Mouse (Mus musculus) forebrain, embryonic 13.5 days (tissue): ENCODE measurements at regions not wholly inside any gene's neighbourhood (a gene's known extent, or its start where the extent isn't known, plus 50 kb on each side); places are given as distances from the start of the nearest gene placed in this dataset.
"Not testable (repeated sequence)": the region's sequence is repeated elsewhere in the genome, so short reads cannot be mapped to it uniquely, and the experiment has no call there.

Experiments
- ATAC-seq: fragments of 200-750 bp; cut with Nextera tagmentation; 2 replicates; pipeline ENCODE4 v1.8.0; 2017
- H3K27ac ChIP-seq: fragments of 300-500 bp; sonication (generic); 2 replicates; pipeline ENCODE4 v1.5.1; 2015; ENCODE audit warnings: inconsistent platforms, mild to moderate bottlenecking, moderate library complexity
- H3K27me3 ChIP-seq: fragments of 300-500 bp; sonication (generic); 2 replicates; pipeline ENCODE4 v1.6.1; 2015; ENCODE audit warnings: mild to moderate bottlenecking, inconsistent platforms
- H3K36me3 ChIP-seq: fragments of 300-500 bp; sonication (generic); 2 replicates; pipeline ENCODE4 v1.6.1; 2015; ENCODE audit warnings: mild to moderate bottlenecking, inconsistent platforms; ENCODE audit not compliant: poor library complexity, severe bottlenecking
- H3K4me1 ChIP-seq: fragments of 300-500 bp; sonication (generic); 2 replicates; pipeline ENCODE4 v1.6.1; 2015; ENCODE audit warnings: inconsistent platforms
- H3K4me2 ChIP-seq: fragments of 300-500 bp; sonication (generic); 2 replicates; pipeline ENCODE4 v1.6.1; 2015; ENCODE audit warnings: inconsistent platforms, mild to moderate bottlenecking, moderate library complexity
- H3K4me3 ChIP-seq: fragments of 300-500 bp; sonication (generic); 2 replicates; pipeline ENCODE4 v1.5.1; 2015; ENCODE audit warnings: mild to moderate bottlenecking, inconsistent platforms
- H3K9ac ChIP-seq: fragments of 300-500 bp; sonication (generic); 2 replicates; pipeline ENCODE4 v1.6.1; 2015; ENCODE audit warnings: mild to moderate bottlenecking, inconsistent platforms
- H3K9me3 ChIP-seq: fragments of 300-500 bp; sonication (generic); replicated peaks from 2 replicates; pipeline ENCODE4 v1.6.1; 2016; ENCODE audit warnings: inconsistent platforms
- WGBS: fragments of 180-500 bp; shearing (Covaris S2); methylation state at CpG from one replicate; pipeline ENCODE4 v1.1.7; 2015; 5-methylcytosine and 5-hydroxymethylcytosine counted together

DNA sequence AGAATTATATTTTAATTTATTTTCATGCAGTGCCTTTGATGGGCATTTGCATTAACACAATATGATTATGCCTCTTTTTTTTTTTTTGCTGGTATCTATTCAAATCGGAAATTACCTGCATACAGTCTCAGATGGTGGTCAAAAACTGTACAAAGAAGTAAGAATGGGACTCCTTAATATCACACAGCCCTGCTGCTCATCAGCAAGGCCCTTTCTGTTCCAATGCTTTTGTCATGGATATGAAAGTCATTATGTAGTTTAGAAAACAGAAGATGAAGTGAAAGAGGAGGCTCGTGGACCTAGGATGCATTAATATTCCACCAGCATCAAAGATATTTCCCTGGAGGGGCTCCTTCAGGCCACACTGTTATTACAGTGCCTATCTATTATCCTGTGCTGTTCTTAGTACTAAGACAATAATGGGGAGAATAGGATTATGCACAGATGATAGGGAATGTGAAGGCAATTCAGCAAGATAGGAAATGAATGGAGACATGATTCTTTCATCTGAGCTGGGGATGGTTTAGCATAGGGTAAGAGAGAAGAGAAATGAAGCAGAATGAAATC, 687.7 kb upstream of the Ptbp2 start:
- peak; percentile 68; the same call in 1 of the 2 replicates for ATAC-seq
- Histone ChIP-seq H3K9ac (no peak overlapping the region), H3K4me2 (no peak overlapping the region), H3K27me3 (no peaks in the 10 kb centered on the region), H3K27ac (no peak overlapping the region), H3K4me3 (no peak overlapping the region), H3K36me3 (no peaks in the 10 kb centered on the region), H3K4me1 (peaks cover 19% of the 10 kb centered on the region), H3K9me3 (no peaks in the 10 kb centered on the region)
- 25% methylated on average over 2 of the region's 2 CpGs for WGBS

DNA sequence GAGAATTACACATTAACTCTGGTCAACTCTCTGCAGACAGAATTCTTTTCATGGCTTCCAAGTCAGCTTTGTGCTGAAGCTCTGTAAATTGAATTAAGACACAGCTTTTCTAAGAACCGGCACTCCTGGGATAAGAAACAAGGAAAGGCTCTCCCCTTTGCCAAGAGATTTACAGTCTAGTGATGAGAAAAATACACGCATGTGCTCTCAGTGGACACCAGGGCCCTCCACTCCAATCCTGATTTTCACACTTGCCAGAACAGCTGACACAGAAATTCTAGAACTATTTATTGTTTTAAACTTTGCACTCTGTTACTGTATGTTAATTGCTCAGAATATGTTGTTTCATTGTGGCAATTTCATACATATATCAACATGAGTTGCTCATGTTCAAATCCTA, 684.6 kb upstream of the Ptbp2 start:
- no peak overlapping the region for H3K4me3 ChIP-seq
- 82% methylated on average over 2 of the region's 2 CpGs for WGBS
- H3K27ac ChIP-seq, result no peak overlapping the region
- H3K9me3 ChIP-seq, result no peaks in the 10 kb centered on the region
- H3K9ac ChIP-seq, result no peak overlapping the region
- H3K4me2 ChIP-seq, result no peak overlapping the region
- H3K27me3 ChIP-seq, result no peaks in the 10 kb centered on the region
- peaks cover 19% of the 10 kb centered on the region for H3K4me1 ChIP-seq
- no peak for ATAC-seq
- no peaks in the 10 kb centered on the region for H3K36me3 ChIP-seq

DNA sequence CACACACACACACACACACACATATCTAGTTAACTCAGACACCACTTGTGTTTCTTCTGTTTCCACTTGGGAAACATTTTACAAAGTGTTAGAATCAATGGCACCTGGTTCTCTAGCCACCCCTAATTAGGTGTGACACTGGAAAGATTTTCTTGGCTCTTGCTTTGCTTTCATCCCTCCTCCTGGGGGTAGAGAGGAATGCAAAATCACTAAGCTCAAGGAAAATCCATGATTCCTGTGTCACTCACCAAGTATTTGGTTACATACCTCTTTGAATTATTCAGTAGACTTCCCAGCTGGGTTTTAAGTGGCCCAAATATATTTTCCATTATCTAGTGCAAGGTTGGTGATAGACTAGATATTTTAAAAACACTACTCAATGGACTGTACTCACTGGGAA, 676.5 kb upstream of the Ptbp2 start:
- Histone ChIP-seq H3K4me3 (no peak overlapping the region), H3K4me2 (no peak overlapping the region), H3K9me3 (no peaks in the 10 kb centered on the region), H3K36me3 (no peaks in the 10 kb centered on the region), H3K27ac (no peak overlapping the region), H3K9ac (no peak overlapping the region), H3K27me3 (no peaks in the 10 kb centered on the region), H3K4me1 (no peaks in the 10 kb centered on the region)
- no peak for ATAC-seq

GRCm38 (mm10) chr3:120457912-120458311, 673.6 kb upstream of the Ptbp2 start:
- H3K4me2 ChIP-seq, result no peak overlapping the region
- H3K27me3 ChIP-seq, result no peaks in the 10 kb centered on the region
- H3K36me3 ChIP-seq, result no peaks in the 10 kb centered on the region
- no peak for ATAC-seq
- H3K9ac ChIP-seq, result no peak overlapping the region
- WGBS, result 93% methylated on average over 7 of the region's 7 CpGs
- H3K27ac ChIP-seq, result no peak overlapping the region
- no peak overlapping the region for H3K4me3 ChIP-seq
- H3K9me3 ChIP-seq, result no peaks in the 10 kb centered on the region
- H3K4me1 ChIP-seq, result no peaks in the 10 kb centered on the region

GRCm38 (mm10) chr3:120441127-120441526, 656.9 kb upstream of the Ptbp2 start:
- Histone ChIP-seq H3K9ac (no peak overlapping the region), H3K4me1 (no peaks in the 10 kb centered on the region), H3K27ac (no peak overlapping the region), H3K36me3 (no peaks in the 10 kb centered on the region), H3K9me3 (no peaks in the 10 kb centered on the region), H3K4me2 (no peak overlapping the region), H3K27me3 (no peaks in the 10 kb centered on the region), H3K4me3 (no peak overlapping the region)
- 83% methylated on average over 4 of the region's 4 CpGs for WGBS
- no peak for ATAC-seq

GRCm38 (mm10) chr3:120430285-120430684, 646.0 kb upstream of the Ptbp2 start:
- no peak overlapping the region for H3K27ac ChIP-seq
- H3K9ac ChIP-seq, result no peak overlapping the region
- no peaks in the 10 kb centered on the region for H3K27me3 ChIP-seq
- H3K36me3 ChIP-seq, result no peaks in the 10 kb centered on the region
- no peak overlapping the region for H3K4me2 ChIP-seq
- WGBS, result 92% methylated on average over 2 of the region's 2 CpGs
- no peak overlapping the region for H3K4me3 ChIP-seq
- ATAC-seq, result no peak
- H3K9me3 ChIP-seq, result no peaks in the 10 kb centered on the region
- no peaks in the 10 kb centered on the region for H3K4me1 ChIP-seq

DNA sequence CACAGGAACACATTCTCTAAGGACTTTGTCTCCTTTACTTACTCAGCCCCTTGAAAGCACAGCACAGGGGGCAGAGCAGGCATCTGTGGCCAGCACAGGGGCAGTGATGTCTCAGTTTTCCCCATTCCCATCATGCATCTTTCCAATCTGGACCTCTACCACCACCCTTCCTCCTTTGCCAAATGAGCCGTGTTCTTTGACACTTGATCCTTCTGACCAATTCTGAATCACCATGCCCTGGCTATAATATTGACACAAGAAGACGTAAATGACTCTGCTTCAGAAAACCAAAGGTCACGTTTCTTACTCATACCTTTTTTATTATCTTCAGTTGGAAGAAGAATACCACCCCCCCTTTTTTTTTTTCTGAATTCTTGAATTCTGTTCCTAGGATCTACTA, 632.4 kb upstream of the Ptbp2 start:
- no peak for ATAC-seq
- Histone ChIP-seq H3K27ac (no peak overlapping the region), H3K9ac (no peak overlapping the region), H3K4me2 (no peak overlapping the region), H3K4me3 (no peak overlapping the region), H3K9me3 (no peaks in the 10 kb centered on the region), H3K27me3 (no peaks in the 10 kb centered on the region), H3K36me3 (no peaks in the 10 kb centered on the region), H3K4me1 (no peaks in the 10 kb centered on the region)
- WGBS, result 85% methylated on average over 3 of the region's 3 CpGs

- Histone ChIP-seq H3K36me3 (no peaks in the 10 kb centered on the region), H3K27me3 (no peaks in the 10 kb centered on the region), H3K9ac (no peak overlapping the region), H3K4me1 (no peaks in the 10 kb centered on the region), H3K27ac (no peak overlapping the region), H3K9me3 (no peaks in the 10 kb centered on the region), H3K4me3 (no peak overlapping the region), H3K4me2 (no peak overlapping the region)
- ATAC-seq, result no peak
- 35% methylated on average over 6 of the region's 6 CpGs for WGBS
These were observed 591.5 kb upstream of the Ptbp2 start for GRCm38 (mm10) chr3:120375688-120376289.

DNA sequence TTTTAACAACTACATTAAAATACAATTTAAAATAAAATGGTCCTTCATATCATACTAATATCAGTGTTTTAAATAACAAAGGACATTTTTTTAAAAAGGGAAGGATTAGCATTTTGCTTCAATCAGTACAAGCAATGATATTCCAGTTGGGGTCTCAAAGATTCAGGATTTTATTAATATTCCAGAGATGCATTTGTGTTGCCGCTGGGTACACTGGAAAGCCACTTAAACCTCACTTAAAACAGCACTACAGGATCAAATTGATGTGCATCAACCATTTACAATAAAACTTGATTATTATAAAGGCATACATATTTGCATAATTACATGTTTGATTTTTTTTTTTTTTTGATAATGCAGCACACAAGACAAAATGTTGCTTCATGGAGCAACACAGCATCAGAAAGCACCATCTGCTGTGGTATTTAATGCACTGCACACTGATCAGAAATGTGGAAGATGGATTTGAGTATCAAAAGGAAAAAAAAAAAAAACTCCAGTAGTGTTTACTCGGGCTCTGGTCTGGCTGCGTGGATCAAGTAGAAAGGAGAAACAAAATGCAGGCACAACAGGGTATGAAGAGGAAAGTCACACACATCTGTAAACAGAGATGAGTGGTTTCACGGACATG, 558.6 kb upstream of the Ptbp2 start:
- ATAC-seq, result peak; percentile 73
- Histone ChIP-seq H3K4me1 (peaks cover 7% of the 10 kb centered on the region), H3K4me3 (no peak overlapping the region), H3K36me3 (no peaks in the 10 kb centered on the region), H3K4me2 (no peak overlapping the region), H3K9ac (no peak overlapping the region), H3K27ac (peak overlapping the region; percentile 48; the same call in 1 of the 2 replicates), H3K9me3 (no peaks in the 10 kb centered on the region), H3K27me3 (no peaks in the 10 kb centered on the region)
- 36% methylated on average over 4 of the region's 4 CpGs for WGBS

DNA sequence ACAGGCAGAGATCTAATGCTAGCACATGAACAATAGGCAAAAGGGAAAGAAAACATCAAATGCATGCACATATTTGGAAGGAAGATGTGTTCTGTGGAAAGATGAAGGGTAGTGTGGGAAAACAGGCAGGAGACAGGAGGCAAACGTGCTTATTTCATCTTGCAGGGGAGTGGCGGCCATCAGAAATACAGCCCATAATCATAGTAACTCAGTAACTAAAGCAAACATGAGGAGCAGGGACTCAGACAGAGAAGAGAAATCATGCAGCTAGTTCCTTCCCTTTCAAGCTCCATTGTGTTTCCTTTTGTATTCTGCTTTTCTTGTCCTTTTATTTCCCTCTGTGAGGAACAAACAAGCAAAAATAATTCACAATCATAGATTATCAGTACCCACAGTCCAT, 557.6 kb upstream of the Ptbp2 start:
- Histone ChIP-seq H3K9me3 (no peaks in the 10 kb centered on the region), H3K36me3 (no peaks in the 10 kb centered on the region), H3K4me3 (no peak overlapping the region), H3K9ac (no peak overlapping the region), H3K4me1 (peaks cover 7% of the 10 kb centered on the region), H3K4me2 (no peak overlapping the region), H3K27me3 (no peaks in the 10 kb centered on the region), H3K27ac (peak overlapping the region; percentile 74)
- no peak for ATAC-seq
- WGBS, result 55% methylated on average over 2 of the region's 2 CpGs

DNA sequence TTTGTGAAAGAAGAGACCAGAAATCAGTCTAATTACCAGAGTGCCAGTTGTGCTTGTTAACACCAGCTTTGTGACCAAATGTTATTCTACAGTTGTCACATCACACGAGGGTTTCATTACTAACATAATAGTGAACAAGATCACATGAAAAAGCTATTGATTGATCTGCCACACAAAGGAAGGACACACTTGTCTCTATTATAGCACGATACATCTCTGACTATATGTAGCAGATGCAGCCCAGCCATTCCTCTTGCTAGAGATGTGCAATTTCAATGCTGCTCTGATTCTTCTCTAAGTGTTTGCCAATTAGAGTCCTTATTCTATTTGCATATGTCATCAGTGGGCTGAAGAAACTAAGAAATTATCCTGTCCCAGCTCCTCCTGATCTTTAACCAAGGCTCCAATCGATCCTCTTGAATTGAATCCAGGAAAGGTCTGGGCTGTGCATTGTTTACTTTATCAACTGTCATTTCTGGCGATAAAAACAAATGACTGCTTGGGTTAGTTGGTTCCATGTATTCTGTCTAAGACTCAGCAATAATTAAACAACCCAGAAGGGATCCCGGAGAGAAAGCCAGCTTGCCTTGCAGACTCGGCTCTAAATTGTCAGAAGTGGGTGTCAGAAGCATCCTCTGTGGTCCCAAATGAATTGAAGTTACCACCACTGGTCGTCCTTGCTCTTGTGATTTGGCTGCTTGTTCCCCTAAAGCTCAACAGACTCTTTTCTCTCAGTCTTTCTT, 551.7 kb upstream of the Ptbp2 start:
- Histone ChIP-seq H3K4me3 (no peak overlapping the region), H3K9me3 (no peaks in the 10 kb centered on the region), H3K9ac (no peak overlapping the region), H3K27me3 (no peaks in the 10 kb centered on the region), H3K36me3 (no peaks in the 10 kb centered on the region), H3K4me2 (no peak overlapping the region), H3K4me1 (peaks cover 8% of the 10 kb centered on the region), H3K27ac (peak overlapping the region; percentile 59; the same call in 1 of the 2 replicates)
- ATAC-seq, result peak; percentile 78
- 51% methylated on average over 7 of the region's 7 CpGs for WGBS

GRCm38 (mm10) chr3:120307042-120307441, 522.8 kb upstream of the Ptbp2 start:
- not testable (repeated sequence) for ATAC-seq, H3K27ac ChIP-seq
- WGBS, result 94% methylated on average over 3 of the region's 3 CpGs

More at GRCm38 (mm10) chr3:120307042-120307441, 522.8 kb upstream of the Ptbp2 start:
- H3K4me2 ChIP-seq, H3K4me3 ChIP-seq, H3K27me3 ChIP-seq, H3K36me3 ChIP-seq, H3K9ac ChIP-seq, H3K9me3 ChIP-seq, H3K4me1 ChIP-seq: not testable (repeated sequence)
